Mouse (Mus musculus): ENCODE measurements around the gene Kdm6b.

Gene Kdm6b

DNA sequence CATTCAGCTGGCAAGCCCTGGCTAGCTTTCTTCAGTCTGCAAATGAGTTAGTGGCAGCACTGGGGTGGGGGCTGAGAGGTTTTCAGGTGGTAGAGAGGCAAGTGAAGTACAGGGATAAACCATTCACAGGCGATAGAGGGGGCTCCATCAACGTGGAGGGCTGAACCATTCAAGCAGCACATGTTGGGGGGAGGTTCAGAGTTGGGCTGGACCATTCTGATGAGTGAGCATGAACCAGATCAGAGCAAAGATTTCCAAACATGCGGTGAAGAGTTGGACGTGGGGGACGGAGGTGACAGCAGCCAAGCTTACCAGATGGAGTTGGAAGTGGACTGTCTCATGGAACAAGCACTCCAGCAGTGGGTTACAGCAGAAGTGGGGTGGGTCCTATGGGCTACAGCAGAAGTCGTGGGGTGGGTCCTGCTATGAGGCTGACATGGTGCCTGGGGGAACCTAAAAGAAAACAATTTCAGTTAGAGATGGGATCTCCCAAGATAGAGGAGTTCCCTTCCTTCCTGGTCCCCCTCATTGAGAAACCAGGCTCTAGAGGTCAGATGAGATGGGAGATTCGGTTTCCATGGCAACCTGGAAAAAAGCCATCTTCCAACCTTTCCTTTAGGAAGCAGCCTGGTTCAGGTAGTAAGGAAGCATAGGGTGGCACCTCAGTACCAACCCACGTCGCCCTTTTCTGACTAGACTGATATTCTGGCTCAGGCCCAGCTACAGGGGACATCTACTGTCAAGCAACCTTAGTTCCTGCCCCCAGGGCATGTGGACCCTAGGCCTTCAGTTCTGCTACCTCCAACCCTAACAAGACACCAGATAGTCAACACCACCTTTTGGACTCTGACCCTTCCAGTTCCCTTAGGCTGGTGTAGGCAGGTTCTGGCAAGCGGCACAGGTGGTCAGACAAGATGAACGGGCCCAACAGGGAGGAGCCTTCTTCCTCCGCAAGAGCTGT is at the start of gene Kdm6b:
Gene Kdm6b (minus strand): TSS at position 455 of the 961 bp plus-strand sequence.
- DNase-seq = peak; percentile 86

DNA sequence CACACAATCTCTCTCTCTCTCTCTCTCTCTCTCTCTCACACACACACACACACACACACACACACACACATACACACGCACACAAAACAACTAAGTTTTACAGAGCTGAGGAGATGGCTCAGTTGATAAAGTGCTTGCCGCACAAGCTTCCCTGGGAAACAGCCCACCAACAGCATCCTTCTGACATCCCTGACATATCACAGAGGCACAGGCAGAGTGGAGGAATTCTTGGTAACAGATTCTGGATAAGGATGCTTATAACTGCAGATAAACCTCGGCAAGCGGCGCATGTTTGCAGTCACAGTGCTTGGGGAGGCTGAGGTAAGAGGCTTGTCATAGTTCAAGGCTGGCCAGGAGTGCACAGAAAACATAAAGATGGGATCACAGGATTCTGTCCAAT is 48.1 kb upstream of the Kdm6b start:
- no peak for DNase-seq

GRCm38 (mm10) chr11:69459883-69460282 is 46.4 kb upstream of the Kdm6b start:
- DNase-seq = no peak

- no peak for DNase-seq
Observed at GRCm38 (mm10) chr11:69457006-69457579, 43.6 kb upstream of the Kdm6b start.

- DNase-seq = no peak
Observed at GRCm38 (mm10) chr11:69452114-69452867, 38.8 kb upstream of the Kdm6b start.

GRCm38 (mm10) chr11:69447299-69447698 is 33.8 kb upstream of the Kdm6b start:
- DNase-seq = no peak

DNA sequence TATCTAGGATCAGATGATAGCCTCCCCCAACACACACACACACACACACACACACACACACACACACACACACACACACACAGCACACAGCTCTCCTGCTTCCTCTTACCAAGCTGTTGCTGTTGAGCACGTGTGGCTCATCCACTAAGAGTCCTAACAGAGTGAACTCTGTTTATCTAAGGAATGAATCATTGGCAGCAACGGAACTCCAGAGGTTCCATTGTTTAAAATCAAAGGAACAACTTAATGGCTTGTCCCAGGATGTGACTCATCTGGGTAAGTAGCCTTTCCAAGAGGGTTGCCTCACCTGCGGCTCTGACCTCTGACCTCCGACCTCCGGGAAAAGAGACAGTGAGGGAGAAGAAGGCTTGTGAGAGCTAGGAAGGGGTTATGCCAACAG is 29.9 kb upstream of the Kdm6b start:
- DNase-seq = no peak

DNA sequence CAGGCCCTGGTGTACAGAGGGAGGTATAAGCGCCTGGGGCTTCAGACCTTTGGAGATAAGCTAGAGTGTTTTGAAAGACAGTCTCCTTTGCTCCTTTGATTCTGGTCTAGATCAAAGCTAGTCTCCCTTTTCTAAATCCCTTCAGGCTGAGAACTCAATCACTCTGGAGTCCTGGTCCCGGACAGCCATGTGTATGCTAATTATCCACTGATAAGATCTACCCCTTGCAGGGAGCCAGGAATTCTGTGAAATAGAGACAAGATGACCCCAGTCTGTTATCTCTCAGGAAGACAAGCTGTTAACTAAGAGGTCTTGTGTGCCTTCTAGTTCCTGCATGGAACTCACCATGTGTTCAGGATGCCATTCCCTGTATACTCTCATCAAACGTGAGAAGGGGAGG is 23.8 kb upstream of the Kdm6b start:
- DNase-seq = no peak

DNA sequence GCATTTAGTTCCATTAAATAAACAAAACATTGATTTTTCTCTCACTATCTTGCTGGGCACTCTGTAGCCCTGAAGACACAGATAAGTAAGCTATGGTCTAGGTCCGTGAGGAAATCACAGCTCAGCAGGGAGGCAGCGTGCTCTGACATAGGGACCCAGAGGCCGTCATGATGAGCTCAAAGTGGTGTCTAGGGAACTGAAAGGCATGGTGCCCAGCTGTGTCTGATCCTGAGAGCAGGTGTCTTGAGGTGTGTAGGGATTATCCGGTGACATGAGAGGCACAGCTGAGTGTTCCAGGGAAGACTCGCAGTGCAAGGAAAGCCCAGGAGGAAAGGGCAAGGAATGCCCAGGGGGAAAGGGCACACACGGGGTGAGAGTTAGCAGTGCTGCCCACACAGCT is 19.7 kb upstream of the Kdm6b start:
- DNase-seq = no peak

DNA sequence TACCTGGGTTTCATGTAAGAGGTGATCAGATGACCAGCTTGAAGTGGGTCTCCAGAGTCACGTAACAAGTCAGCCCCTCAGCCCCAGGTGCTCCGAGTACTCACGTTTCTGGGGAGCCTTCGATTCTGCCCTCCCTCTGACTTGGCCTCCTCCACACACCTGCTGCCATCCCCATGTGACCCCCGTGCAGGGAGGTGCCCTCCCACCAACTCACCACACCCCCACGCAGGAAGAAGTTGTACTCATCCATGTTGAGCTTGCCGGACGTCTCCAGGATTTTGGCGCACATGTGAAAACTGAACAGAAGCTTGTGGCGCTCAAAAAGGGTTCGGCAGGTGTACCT is 19.1 kb upstream of the Kdm6b start:
- peak; percentile 52 for DNase-seq

- DNase-seq = peak; percentile 89
Observed at GRCm38 (mm10) chr11:69431829-69432639, 18.6 kb upstream of the Kdm6b start.

DNA sequence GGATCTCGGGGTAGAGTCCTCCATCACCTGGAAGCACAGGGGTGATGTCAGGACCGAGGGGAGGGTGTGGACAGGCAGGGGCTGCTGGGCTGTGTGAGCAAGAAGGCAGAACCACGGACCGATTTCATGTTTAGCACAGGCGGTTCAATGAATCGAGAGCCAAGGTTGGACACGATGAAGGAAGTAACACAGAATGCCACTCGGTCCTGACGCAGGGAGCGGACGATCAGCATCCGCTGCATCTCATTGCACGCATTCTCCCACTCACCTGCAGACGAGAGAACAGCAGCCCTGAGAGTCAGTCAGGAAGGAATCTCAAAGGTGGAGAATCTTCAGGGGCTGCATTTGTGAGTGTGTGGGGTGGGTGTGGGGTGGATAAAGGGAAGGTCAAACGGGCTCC is 17.2 kb upstream of the Kdm6b start:
- peak; percentile 32 for DNase-seq

- DNase-seq = no peak
Observed at GRCm38 (mm10) chr11:69429313-69429712, 15.8 kb upstream of the Kdm6b start.

GRCm38 (mm10) chr11:69428751-69429150 is 15.3 kb upstream of the Kdm6b start:
- no peak for DNase-seq

- no peak for DNase-seq
Observed at GRCm38 (mm10) chr11:69426246-69426645, 12.8 kb upstream of the Kdm6b start.

GRCm38 (mm10) chr11:69423885-69424284 is 10.4 kb upstream of the Kdm6b start:
- DNase-seq = no peak

DNA sequence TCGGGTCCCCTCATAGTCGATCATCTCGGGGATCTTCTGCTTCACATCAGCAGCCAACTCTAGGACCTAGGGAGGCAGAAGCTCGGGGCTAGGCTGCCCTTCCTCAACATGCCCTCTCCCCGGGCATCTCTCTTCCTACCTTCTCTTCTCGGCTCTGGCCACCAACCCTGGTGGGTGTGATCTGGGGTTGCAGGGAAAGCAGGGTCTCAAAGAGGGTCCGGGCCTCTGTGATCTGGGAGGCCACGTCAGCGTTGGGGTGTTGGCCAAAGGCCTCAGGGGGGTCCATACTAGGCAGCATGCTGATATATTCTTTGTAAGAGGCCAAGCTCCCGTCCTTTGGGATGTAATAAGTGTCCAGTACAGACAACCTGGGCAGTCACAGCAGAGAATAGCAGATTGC is 9.4 kb upstream of the Kdm6b start:
- peak; percentile 49 for DNase-seq

DNA sequence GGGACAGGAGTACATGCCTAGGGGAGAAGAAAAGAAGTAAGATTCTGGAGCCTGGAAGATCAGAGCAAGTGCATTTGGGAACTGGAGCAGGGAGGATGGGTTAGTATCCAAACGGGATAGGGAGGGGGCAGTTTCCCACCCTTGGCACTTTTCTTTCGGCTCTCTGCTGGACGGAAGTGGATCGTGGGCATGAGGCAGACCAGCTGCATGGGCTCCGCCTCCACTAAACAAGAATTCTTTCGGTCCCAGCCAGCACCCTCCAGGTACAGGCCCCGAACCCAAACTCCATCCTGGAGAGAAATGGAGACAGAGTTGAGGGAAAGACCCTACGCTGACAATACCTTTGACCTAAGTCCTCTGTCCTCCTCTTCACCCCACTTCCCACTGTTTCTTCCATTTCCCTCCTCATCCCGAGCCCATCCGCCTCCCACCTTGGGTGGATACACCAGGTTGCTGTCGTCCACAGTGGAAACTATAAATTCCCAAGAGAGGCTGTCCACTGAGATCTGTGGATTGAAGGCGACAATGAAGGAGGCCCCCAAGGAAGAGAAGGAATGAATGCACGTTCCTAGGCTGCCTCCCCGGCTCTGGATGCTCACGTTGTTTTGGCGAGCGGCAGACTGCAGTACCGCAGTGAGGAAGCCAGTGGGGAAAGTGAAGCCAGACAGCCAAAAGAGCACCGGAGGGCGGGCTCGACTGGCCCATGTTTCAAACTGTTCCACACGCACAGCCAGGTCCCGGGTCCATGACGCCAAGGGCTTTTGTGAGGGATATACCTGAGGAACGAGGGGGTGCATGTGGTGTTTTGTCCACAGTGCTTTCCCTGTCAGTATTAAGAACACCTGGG is 7.9 kb upstream of the Kdm6b start:
- peak; percentile 51 for DNase-seq

DNA sequence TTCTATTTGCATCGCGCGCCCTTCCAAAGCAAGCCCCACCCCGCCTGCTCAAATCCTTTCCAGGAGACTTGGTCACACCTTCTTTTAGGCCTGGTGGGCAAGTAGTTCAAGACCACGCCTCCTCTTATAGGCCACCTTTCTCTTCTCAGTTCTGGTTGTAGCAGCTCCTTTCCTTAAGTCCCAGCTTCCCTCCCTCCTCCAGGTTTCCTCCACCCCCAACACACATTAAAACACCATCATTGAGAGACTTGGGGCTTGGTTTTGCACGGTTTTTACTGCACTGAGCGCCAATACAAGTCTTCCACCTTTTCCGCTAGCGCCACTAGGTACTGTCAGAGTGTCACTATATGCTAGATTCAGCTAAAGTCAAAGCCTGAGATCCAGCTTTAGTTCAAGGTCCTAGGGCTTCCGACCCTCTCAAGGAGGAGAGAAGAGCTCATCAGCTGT is 7.1 kb upstream of the Kdm6b start:
- DNase-seq = peak; percentile 74

- peak; percentile 79 for DNase-seq
Observed at GRCm38 (mm10) chr11:69419813-69420553, 6.5 kb upstream of the Kdm6b start.

DNA sequence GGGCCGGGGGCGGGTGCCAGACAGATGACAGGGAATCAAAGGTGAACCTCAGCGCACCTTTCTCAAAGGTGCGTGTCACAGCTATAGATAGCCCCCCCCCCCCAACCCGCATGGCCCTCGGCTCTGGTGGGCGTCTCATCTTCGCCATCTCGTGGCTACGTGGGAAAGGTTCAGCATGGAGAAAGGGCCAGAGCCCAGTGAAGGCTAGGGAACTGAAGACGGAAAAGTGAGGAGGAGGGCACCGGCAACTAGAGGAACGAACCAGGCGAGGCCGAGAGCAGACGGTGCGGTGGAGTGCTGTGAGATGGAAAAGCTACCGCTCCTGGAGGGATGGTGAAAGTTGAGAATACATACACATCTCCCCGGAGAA is 6.0 kb upstream of the Kdm6b start:
- DNase-seq = peak; percentile 74

Data from cerebellum, adult 9-11 months (tissue).